Mouse (Mus musculus) embryo, embryonic 9.5 days (tissue): ENCODE measurements at regions not wholly inside any gene's neighbourhood (a gene's known extent, or its start where the extent isn't known, plus 50 kb on each side); places are given as distances from the start of the nearest gene placed in this dataset.
A peak's percentile ranks its signal among the peaks of the same experiment; 100 is the strongest.
"Not testable (repeated sequence)": the region's sequence is repeated elsewhere in the genome, so short reads cannot be mapped to it uniquely, and the experiment has no call there.

Experiments used
- DNase-seq: peaks from one replicate; pipeline ENCODE4 v3.0.0-alpha.2; 2017; ENCODE audit errors: extremely low spot score

DNA sequence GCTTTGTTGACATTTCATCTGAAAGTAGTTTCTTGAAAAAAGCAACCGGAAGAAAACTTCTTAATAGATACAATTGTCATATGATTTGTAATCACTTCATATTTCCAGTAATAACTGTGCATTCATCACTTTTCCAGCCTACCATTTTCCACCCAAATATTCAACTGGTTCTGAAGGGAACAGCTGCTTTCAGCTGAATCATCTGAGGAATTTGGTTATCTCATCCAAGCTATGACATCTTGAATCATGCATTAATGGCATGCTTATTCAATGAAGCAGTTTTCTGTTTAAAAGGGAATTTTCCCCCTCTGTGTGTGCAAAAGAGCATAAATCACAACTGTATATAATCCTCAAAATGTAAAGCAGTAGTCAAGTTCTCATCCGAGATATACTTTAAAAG is 97.2 kb upstream of the Cdk6 start:
- DNase-seq = not testable (repeated sequence)

DNA sequence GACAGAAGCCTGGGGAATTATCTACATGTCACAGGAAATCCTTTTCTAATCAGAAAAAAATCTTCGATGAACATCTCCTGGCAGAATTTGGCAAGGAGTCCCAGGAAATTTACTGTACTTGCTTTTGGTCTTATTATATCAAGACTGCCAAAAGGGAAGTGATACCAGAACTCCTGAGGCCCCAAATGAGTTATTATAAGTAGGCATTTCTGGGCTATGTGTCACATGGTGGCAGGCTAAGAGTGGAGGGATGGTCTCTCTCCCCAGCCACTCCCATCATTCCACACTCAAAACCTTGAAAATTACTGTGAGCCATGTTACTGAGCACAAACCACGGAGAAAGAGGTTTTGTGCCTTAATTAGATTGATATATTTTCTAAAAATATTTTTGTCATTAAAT is 94.0 kb upstream of the Cdk6 start:
- no peak for DNase-seq

DNA sequence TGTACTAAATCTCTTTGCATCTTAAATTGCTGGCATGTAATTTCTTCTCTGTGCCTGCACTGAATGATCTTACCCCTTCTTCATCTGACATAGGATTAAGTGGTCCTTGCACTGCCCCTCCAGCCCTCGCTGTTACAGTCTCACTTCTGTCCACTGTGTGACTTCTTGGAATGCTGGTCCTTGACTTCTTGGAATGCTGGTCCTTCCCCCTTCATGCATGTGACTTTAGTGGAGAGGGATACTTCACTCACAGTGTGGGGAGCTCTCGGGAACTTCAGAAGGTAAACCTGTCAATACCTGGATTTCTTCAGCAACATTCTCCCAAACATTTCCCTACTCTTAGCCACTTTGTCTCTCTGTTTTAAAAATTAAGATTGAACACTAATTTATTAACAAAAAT is 91.0 kb upstream of the Cdk6 start:
- DNase-seq = no peak

DNA sequence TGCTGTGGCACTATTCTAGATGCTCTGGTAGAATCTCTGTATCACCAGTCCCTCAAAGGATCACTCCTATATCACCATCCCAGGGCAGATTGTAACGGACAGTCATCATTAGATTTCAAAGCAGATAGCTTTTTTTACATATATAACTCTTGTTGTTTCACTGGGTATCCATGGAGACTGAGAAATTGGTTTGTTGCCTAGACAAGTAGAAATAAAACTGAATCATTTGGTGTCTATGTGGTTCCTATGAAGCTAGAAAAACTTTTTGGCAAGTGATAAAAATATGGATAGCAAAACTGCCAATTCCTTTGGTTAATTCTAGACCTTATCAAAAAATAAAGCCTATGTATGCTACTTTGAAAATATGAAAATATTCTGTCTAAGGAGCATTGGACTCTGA is 81.0 kb upstream of the Cdk6 start:
- no peak for DNase-seq

DNA sequence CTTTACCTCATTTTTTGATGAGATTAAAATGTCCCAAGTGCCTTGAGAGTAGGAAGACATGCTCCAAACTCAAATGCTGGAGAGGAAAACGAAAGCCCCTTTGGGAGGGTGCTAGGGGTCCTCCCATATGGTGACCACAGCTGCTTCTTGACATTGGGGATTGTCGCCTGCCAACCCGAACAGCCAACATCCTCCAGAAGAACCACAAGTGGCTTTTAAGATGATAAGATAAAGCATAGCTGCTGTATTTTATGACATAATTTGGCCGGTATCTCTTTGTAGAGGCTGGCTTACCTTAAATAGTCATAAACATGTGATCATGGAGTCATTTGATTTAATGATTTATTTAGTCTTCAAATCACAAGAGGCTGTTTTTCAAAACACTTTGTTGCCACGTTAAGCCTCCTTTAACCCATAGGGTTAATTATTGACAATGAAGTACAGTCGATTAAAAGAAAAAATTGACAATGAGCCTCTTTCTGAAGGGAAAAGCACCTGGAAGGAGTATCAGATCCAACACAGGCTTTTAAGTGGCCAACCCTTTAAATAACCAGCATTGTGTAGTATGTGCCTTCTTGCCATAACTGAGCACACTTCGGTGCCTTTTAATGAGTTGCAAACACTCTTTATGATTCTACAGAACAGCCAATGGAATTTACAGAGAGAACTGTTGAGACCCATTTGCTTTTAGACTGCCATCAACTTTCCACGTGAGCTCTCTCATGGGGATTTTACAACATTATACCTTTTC is 76.1 kb upstream of the Cdk6 start:
- not testable (repeated sequence) for DNase-seq

DNA sequence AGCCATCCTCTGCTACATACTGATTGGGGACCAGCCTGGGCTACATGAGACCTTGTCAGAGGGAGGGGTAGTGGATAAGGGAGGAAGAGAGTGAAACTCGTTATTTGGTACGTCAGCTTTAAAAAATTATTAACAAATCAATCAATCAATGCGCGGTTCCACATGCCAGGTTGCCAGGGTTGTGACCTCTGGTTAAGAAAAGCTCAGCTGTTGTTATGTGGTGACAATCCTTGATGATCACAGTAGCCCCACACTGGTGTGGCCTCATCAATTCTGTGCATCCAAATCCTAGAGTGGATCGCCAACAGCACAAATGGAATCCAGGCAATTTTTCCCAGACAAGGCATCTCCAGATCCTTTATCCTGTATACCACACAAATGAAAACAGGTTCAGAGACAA is 74.3 kb upstream of the Cdk6 start:
- no peak for DNase-seq

DNA sequence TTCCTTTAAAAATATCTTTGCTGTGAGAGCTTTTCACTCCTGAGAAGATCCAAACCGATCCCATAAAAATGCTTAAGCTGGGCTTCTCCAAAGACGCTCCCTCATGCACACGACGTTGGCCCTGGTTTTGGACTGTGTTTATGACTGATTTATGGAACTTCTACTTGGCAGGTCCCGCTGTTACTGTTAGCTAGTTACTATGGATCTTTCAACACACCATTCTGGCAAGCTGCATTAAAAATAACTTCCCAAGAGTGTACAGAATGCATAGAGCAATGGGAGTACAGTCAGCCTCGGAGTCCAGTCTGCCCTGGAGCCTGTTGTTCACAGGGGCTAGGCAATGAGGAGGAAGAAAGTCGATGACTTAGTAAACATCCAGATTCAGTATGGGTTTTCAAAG is 71.5 kb upstream of the Cdk6 start:
- DNase-seq = no peak

DNA sequence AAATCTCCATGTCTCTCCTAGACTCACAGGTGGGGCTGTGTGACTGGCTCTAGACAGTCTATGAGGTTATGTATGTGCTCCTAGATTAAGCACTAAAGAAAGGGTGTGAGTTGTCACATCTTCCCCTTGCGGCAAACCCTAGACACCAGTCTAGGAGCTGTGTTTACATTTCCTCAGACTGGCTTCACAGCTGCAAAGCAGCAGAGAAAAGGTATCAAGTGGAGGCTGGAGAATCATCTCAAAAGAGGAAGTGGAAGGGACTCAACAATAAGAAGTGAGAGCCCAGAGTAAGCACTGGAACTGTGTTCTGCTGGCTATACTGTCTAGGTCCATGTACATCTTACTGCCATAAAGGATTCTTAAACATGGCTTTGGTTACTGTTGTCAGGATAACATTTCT is 68.1 kb upstream of the Cdk6 start:
- not testable (repeated sequence) for DNase-seq

DNA sequence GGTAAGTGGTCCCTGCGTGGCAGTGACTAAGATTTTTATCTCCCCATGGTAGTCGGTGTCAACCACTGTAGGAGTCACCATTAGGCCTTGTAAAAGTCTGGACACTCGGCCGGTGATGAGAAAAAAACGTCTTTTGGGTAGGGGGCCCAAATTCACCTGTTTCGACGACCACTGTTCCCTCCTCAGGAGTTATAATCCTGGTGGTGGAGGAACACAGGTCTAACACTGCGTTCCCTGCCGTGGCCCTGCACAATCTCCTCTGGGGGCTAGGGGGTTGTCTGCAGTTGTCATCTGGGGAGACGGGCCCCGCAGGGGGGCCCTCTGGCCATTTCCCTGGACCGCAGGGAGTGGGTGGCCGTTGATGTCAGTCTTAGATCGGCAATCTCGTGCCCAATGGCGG is 64.0 kb upstream of the Cdk6 start:
- not testable (repeated sequence) for DNase-seq

DNA sequence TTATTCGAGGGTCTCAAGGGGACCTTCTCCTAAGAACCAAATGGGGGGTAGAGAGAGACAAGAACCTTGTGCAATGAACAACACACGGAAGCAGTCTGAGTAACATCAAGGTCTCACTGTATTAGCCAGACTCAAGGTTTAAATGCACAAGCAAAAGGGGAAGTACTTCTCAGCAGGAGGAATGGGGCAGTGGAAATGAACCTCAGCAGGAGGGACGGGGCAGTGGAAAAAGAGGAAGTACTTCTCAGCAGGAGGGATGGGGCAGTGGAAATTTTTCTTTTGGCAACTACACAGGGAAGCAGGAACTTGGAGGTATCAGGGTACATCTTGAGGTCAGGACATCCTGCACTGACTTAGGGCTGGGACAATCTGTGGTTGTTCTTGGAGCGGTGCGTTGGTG is 62.3 kb upstream of the Cdk6 start:
- DNase-seq = not testable (repeated sequence)

DNA sequence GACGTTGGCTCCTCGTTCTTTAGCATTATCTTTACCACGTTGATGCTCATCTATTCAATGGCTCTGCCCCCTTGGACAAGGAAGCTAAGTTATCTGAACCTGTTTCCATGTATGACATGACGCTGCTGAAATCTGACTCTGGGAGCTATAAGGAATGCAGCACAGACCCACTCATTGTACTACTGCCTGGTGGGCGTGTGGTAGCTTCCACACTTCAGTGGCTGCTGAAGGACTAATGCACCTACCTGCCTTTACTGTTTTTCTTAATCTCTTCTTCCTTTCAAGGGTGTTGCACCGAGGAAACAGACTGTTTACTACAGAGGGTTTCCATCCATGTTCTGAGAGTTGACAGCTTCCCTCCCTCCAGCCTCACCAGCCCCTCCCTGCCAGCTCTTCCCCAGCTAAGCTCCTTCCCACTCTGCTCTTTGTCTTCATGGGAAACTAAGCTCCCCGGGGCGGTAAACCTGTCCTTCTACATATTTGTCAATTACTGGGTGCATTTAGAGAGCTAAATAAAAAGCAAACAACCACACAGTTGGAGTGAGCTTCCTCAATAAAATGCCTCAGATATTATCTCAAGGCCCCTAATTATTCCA is 59.3 kb upstream of the Cdk6 start:
- not testable (repeated sequence) for DNase-seq

DNA sequence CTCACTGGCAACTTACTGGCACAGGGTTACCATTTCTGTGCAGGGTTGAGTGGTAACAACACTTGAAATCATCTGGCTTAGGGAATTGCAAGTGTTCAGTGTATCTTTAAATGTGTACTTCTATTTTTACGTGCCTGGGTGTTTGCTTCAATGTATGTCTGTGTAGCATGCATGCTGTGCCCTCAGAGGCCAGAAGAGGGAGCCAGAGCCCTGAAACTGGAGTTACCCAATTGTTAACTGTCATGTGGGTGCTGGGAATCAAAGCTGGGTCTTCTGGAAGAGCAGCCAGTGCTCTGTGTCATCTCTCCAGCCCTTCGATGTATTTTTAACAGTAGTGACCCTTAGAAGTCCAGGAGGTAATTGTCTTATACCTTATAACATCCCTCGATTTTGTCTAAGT is 58.2 kb upstream of the Cdk6 start:
- no peak for DNase-seq

DNA sequence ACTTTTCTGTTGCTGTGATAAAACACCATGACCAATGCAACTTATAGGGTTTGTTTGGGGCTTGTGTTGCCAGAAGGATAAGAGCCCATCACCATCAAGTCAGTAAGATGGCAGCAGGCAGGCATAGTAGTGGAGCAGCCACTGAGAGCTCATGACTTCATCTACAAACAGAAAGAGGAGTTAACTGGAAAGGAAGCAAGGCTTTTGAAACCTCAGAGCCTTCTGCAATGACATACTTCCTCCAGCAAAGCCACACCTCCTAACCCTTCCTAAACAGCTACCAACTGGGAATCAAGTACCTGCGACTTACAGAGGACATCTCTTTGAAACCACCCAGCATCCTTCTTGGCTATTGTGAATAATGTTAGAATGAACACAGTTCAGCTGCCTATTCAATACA is 57.0 kb upstream of the Cdk6 start:
- DNase-seq = not testable (repeated sequence)

DNA sequence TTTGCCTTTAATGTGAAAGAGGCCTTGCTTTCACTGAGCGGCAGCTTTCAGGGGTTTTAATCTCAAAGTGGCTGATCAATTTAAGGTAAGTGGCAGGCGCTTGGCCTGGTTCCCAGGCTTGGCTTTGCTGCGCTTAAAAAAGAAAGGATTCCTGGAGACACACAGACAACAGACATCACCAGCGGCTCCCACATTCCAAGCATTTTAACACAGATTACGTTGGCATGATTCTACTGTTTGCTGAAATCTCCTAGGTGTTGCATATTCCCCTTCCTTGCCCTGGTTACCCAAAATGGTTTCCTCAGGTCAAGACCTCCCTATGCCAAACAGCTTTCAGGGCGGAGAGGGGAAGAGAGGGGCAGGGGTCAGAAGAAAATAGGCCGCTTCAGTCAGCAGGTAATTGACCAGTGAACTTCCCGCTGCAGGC is 51.3 kb upstream of the Cdk6 start:
- peak; percentile 20 for DNase-seq
